Mouse (Mus musculus) embryonic facial prominence, embryonic 12.5 days (tissue): ENCODE results near the gene Tgfbr3. TPM values are rescaled to one million over a fixed set of nuclear protein-coding genes. Genes with fewer than 3 reads are reported as not detected.

Experiments used
- ATAC-seq: fragments of 200-750 bp; cut with Nextera tagmentation; 2 replicates; pipeline ENCODE4 v1.8.0; 2017; ENCODE audit not compliant: insufficient number of reproducible peaks, insufficient read depth, low FRiP score, low TSS enrichment
- H3K27ac ChIP-seq: fragments of 300-500 bp; sonication (generic); 2 replicates; pipeline ENCODE4 v1.5.1; 2016; ENCODE audit warnings: mild to moderate bottlenecking
- H3K27me3 ChIP-seq: fragments of 300-500 bp; sonication (generic); 2 replicates; pipeline ENCODE4 v1.6.1; 2016; ENCODE audit warnings: mild to moderate bottlenecking, moderate library complexity
- H3K36me3 ChIP-seq: fragments of 300-500 bp; sonication (generic); 2 replicates; pipeline ENCODE4 v1.6.1; 2016; ENCODE audit warnings: mild to moderate bottlenecking
- H3K4me1 ChIP-seq: fragments of 300-500 bp; sonication (generic); 2 replicates; pipeline ENCODE4 v1.6.1; 2016
- H3K4me2 ChIP-seq: fragments of 300-500 bp; sonication (generic); replicated peaks from 2 replicates; pipeline ENCODE4 v1.6.1; 2016; ENCODE audit warnings: mild to moderate bottlenecking, moderate library complexity
- H3K4me3 ChIP-seq: fragments of 300-500 bp; sonication (generic); 2 replicates; pipeline ENCODE4 v1.5.1; 2016; ENCODE audit warnings: mild to moderate bottlenecking
- H3K9ac ChIP-seq: fragments of 300-500 bp; sonication (generic); 2 replicates; pipeline ENCODE4 v1.6.1; 2016; ENCODE audit warnings: mild to moderate bottlenecking, moderate library complexity
- H3K9me3 ChIP-seq: fragments of 300-500 bp; sonication (generic); 2 replicates; pipeline ENCODE4 v1.6.1; 2016; ENCODE audit warnings: mild to moderate bottlenecking, moderate library complexity
- WGBS: fragments of 180-500 bp; shearing (Covaris S2); methylation state at CpG from one replicate; pipeline ENCODE4 v1.1.7; 2016; 5-methylcytosine and 5-hydroxymethylcytosine counted together
- polyA plus RNA-seq: library from polyadenylated mRNA; unstranded; fragments of >200 nt; fragmentation: Nextera tagmentation; extraction: Ambion mirVana; gene quantifications from 2 replicates; pipeline ENCODE4 v1.2.1, GENCODE M21; 2016

Gene Tgfbr3
- polyA plus RNA-seq, 1 experiment from 2014 or later = 25.3 TPM

DNA sequence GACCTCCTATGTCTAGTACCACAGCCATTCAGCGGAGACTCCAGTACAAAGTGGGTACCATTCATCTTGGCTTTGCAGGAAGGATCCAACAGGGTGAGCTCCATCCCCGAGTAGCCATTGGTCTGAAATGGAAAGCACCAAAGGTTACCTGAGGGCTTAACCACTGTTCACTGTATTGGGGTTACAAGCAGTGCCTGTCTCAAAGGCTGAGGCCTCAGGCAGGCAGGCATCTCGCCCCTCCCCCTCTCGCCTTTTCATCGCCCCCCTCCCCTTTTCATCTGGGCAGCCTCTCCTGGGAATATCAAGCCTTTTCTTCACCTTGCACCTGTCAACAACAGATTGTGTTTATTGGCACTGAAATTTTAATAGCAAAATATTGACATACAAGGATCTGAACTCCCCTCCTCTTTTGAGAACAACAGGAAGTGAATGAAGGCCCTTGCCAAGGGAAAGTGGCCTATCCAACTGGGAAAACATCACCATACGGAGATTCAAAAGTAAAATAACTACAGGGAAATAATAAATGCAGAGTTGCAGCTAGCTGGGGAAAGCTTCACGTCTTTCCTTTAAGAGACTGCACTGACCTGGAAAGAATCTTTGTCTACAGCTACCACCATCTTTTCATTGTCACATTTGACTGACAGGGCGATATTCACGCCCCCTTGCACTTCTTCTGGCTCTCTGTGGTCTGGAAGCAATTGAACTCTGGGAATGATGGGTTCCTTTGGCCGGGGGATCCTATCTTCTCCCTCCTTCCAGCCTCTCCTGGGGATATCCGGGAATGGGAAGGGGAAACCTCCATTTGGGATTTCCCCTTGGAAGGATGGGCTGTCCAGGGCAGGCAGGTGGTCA is 149.4 kb downstream of the Tgfbr3 start:
- H3K4me1 ChIP-seq = 0 out of 2 replicates have a peak, but pooled peaks cover 2% of the 10 kb centered on the region
- peaks cover 40% of the 10 kb centered on the region for H3K36me3 ChIP-seq
- H3K9me3 ChIP-seq = no peaks in the 10 kb centered on the region
- 67% methylated on average over 11 of the region's 11 CpGs for WGBS
- no peak overlapping the region for H3K27ac ChIP-seq
- ATAC-seq = no peak
- no peaks in the 10 kb centered on the region for H3K27me3 ChIP-seq
- H3K4me3 ChIP-seq = no peak overlapping the region
- H3K9ac ChIP-seq = no peak overlapping the region
- H3K4me2 ChIP-seq = no peak overlapping the region

DNA sequence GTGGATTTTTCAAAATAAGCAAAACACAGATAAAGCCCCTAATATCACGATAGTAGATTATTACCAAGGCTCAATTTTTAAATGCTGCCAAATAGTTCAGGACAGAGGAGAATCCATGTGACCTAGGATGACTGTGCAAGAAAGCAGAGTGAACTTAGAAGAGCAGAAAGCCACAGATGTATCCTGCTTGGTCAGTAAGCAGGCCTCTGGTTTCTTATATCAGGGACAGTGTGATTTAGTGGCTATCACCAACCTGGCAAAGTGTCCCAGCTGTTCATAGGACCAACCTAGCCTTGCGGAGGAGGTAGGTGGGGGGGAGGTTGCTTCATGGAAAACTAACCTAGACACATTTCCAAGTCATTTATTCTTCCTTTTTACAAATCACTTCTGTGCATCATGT is 156.1 kb downstream of the Tgfbr3 start:
- H3K9me3 ChIP-seq = no peaks in the 10 kb centered on the region
- peaks cover 9% of the 10 kb centered on the region; the same call in 1 of the 2 replicates for H3K4me1 ChIP-seq
- no peak overlapping the region for H3K4me3 ChIP-seq
- no peaks in the 10 kb centered on the region for H3K27me3 ChIP-seq
- peaks cover 61% of the 10 kb centered on the region for H3K36me3 ChIP-seq
- no peak overlapping the region for H3K9ac ChIP-seq
- ATAC-seq = no peak
- no peak overlapping the region for H3K4me2 ChIP-seq
- WGBS = 91% methylated on average over 2 of the region's 2 CpGs
- H3K27ac ChIP-seq = no peak overlapping the region

DNA sequence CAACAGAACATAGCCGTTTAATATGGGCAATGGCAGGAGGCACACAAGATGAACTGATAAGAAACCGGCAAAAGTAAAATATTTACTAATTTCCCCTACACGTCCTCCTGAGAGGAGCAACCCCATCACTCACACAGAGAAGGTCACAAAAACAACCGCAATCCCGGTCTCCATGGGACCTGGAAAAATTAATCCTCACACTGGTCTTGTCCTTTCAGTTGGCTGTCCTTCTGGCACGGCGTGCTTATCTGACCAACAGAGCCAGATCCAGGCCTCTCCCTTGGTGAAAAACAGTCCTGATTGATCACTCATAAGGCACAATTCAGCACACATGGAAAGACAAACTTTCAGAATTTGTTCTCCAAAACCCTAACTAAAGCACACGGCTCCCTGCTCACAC is 157.2 kb downstream of the Tgfbr3 start:
- Histone ChIP-seq H3K27ac (no peak overlapping the region), H3K4me1 (peaks cover 9% of the 10 kb centered on the region; the same call in 1 of the 2 replicates), H3K27me3 (no peaks in the 10 kb centered on the region), H3K9me3 (no peaks in the 10 kb centered on the region), H3K4me3 (no peak overlapping the region), H3K9ac (no peak overlapping the region), H3K36me3 (peaks cover 62% of the 10 kb centered on the region), H3K4me2 (no peak overlapping the region)
- ATAC-seq = no peak
- WGBS = 67% methylated on average over 8 of the region's 8 CpGs

DNA sequence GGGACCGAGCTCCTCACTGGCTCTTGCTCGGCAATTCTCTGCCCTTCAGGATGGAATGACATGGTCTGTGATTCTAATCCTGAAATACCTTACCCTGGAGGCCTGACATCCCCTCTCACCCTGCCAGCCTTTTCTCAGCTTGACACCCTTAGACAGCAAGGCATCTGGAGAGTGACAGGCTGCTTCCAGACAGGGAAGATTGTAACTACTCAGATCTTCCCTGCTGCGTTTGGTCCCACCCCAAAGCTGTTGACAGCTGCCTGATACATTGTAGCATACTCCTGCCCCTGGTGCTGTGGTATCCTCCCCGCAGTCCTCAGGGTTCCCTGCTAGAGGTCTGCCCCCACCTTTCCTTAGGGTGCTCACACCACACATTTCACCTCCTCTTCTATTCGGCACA is 160.1 kb downstream of the Tgfbr3 start:
- Histone ChIP-seq H3K4me3 (no peak overlapping the region), H3K36me3 (peaks cover 43% of the 10 kb centered on the region), H3K9ac (no peak overlapping the region), H3K27ac (no peak overlapping the region), H3K4me2 (no peak overlapping the region), H3K27me3 (no peaks in the 10 kb centered on the region), H3K9me3 (no peaks in the 10 kb centered on the region), H3K4me1 (peaks cover 31% of the 10 kb centered on the region)
- ATAC-seq = no peak
- 56% methylated on average over 5 of the region's 5 CpGs for WGBS

DNA sequence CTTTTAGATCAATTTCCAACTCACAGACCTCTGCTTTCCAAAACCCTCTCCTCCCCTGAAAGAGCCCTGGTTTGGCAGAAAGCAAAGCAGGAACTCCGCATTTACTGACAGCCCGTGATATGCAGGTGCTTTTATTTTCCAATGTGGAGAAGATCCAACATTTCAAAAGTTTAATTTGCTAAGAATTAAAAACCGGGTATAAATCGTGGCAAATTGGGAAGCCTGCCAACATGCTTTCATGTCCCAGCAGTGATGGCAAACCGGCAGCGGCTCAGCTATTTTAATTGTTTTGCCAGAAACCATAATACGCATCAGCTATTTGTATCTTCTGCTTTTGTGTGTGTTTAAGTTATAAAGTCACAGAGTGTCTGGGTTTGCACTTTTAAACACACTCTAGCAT is 162.9 kb downstream of the Tgfbr3 start:
- H3K4me1 ChIP-seq = peaks cover 44% of the 10 kb centered on the region
- 64% methylated on average over 7 of the region's 7 CpGs for WGBS

DNA sequence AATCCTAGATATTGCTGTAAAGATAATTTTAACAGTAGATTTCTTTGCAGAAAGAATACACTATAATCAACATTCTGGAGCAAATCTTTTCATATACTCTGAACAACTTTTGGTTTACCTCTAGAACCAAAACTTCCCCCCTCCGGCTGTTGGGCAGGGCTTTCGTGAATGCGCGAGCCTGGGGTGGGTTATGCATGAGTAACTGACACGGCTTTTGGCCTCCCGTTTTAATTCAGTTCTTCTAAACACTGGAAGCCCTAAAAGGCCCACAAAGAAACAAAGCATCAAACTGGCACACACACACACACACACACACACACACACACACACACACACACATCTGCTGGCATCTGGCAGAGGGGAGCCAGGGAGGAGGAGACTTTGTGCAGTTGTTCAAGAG is 164.3 kb downstream of the Tgfbr3 start:
- Histone ChIP-seq H3K4me1 (peaks cover 48% of the 10 kb centered on the region), H3K4me3 (no peak overlapping the region), H3K27me3 (no peaks in the 10 kb centered on the region), H3K4me2 (no peak overlapping the region), H3K36me3 (peaks cover 24% of the 10 kb centered on the region), H3K9me3 (no peaks in the 10 kb centered on the region), H3K27ac (0 out of 2 replicates have a peak overlapping the region, but pooled peaks have one; percentile 12), H3K9ac (no peak overlapping the region)
- 60% methylated on average over 6 of the region's 6 CpGs for WGBS
- ATAC-seq = no peak

More for the DNA sequence above, 162.9 kb downstream of the Tgfbr3 start:
- H3K4me2 ChIP-seq = no peak overlapping the region
- peaks cover 30% of the 10 kb centered on the region for H3K36me3 ChIP-seq
- H3K27me3 ChIP-seq = no peaks in the 10 kb centered on the region
- H3K9me3 ChIP-seq = no peaks in the 10 kb centered on the region
- no peak overlapping the region for H3K27ac ChIP-seq
- H3K9ac ChIP-seq = no peak overlapping the region
- H3K4me3 ChIP-seq = no peak overlapping the region
- no peak for ATAC-seq

DNA sequence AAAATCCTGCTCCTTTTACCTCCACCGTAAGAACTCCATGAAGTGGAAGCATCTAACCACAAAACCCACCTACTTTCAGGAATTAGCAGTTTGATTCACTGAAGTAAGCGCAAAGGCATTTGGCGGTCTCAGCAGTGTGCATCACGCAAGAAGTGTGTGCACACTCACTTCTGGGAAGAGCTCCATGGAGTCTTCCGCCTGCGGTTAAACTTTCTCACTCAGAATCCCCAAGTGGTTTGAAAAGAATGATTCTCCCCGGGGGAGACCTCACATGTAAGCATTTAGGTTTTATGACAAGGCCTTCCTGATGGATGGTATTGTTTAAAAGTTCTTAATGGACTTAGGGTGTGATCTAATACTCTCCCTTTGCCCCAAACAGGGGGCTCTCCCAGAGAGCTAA is 164.9 kb downstream of the Tgfbr3 start:
- H3K4me1 ChIP-seq = peaks cover 48% of the 10 kb centered on the region

DNA sequence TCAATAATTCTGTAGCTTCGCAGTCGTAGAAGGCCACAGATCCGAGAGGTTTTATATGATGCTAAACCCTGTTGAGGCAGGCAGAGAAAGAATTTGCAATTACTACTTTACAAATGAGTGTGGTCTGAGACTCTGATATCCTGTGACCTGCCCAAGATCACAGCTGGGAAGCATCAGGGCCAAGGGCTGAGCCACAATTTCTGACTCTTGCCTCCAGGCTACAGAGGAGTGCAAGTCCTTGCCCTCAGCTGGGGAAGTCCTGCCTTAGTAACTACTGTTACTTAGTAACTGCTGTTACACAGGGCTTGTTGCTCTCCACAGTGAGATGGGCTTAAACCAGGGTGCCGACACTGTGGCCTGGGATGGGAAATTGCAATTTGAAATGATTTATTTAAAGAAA is 166.8 kb downstream of the Tgfbr3 start:
- WGBS = 51% methylated on average over 4 of the region's 4 CpGs
- Histone ChIP-seq H3K27ac (no peak overlapping the region), H3K9ac (no peak overlapping the region), H3K4me1 (peaks cover 43% of the 10 kb centered on the region), H3K4me2 (no peak overlapping the region), H3K9me3 (no peaks in the 10 kb centered on the region), H3K27me3 (no peaks in the 10 kb centered on the region), H3K36me3 (peaks cover 8% of the 10 kb centered on the region), H3K4me3 (no peak overlapping the region)
- ATAC-seq = no peak

More for the DNA sequence above, 164.9 kb downstream of the Tgfbr3 start:
- H3K4me2 ChIP-seq = no peak overlapping the region
- peaks cover 19% of the 10 kb centered on the region for H3K36me3 ChIP-seq
- no peak overlapping the region for H3K4me3 ChIP-seq
- no peaks in the 10 kb centered on the region for H3K9me3 ChIP-seq
- H3K27me3 ChIP-seq = no peaks in the 10 kb centered on the region
- no peak overlapping the region for H3K9ac ChIP-seq
- 58% methylated on average over 7 of the region's 7 CpGs for WGBS
- H3K27ac ChIP-seq = peak overlapping the region; percentile 38; the same call in 1 of the 2 replicates
- no peak for ATAC-seq

DNA sequence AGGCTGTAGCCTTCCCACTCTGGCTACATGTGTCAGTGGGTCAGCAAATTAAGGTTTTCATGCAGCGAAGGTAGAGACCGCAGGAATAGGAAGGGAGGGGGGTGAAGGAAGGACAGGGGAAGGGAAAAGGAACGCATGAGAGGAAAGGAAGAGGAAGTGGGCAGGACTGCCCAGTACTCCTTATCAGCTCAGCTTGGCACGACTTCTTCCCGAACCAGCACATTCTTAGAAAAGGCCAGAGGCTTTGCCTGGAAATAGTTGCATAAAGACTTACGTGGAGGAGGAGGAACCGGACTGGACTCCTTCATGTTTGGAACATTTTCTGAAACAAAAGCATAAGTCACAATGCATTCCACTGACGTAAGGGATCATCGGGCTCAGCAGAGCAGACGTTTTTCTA is 168.3 kb downstream of the Tgfbr3 start:
- Histone ChIP-seq H3K36me3 (peaks cover 14% of the 10 kb centered on the region; the same call in 1 of the 2 replicates), H3K4me1 (peaks cover 36% of the 10 kb centered on the region), H3K9ac (no peak overlapping the region), H3K27me3 (no peaks in the 10 kb centered on the region), H3K27ac (no peak overlapping the region), H3K4me3 (no peak overlapping the region), H3K9me3 (no peaks in the 10 kb centered on the region), H3K4me2 (no peak overlapping the region)
- WGBS = 62% methylated on average over 10 of the region's 10 CpGs
- ATAC-seq = no peak

DNA sequence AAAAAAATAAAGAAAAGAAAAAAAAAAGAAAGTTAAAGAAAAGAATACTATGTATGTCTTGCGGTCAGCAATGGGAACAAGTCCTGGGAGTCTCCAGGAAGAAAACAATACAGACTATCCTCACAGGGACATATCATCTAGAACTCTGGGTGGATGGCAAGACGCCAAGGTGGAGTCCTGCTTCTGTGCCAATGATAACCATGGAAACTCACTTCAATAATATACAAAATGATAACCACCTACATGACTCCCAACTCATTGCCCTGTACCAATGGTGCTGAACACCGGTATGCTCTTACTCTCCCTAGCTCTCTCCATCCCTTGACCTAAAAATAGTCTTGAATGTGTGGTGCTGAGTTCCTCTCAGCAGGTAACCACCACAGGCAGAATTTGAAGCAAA is 168.8 kb downstream of the Tgfbr3 start:
- H3K27me3 ChIP-seq = no peaks in the 10 kb centered on the region
- H3K36me3 ChIP-seq = peaks cover 14% of the 10 kb centered on the region; the same call in 1 of the 2 replicates
- H3K9ac ChIP-seq = no peak overlapping the region
- H3K9me3 ChIP-seq = no peaks in the 10 kb centered on the region
- ATAC-seq = no peak
- 86% methylated on average over 3 of the region's 3 CpGs for WGBS
- no peak overlapping the region for H3K27ac ChIP-seq
- no peak overlapping the region for H3K4me3 ChIP-seq
- no peak overlapping the region for H3K4me2 ChIP-seq
- H3K4me1 ChIP-seq = peaks cover 33% of the 10 kb centered on the region

DNA sequence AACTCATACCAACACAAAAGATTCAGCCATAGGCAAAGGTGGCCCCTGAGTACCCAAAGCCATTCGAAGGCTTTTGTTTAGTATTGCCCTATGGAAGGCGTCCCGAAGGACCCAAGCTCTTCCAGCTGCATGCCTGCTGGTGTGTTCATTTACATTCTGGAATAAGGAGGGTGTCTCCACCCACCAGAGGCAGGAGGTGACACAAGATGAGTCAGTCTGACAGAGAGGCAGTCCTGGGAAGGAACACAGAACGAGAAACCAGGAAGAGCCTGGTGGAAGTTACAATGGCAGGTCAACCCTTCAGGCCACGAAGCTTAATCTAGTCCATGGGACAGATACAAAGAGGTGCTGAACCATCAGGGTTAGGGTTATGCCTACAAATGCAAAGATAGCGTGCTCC is 169.5 kb downstream of the Tgfbr3 start:
- Histone ChIP-seq H3K36me3 (peaks cover 18% of the 10 kb centered on the region), H3K27me3 (no peaks in the 10 kb centered on the region), H3K4me1 (peaks cover 27% of the 10 kb centered on the region), H3K4me2 (no peak overlapping the region), H3K9ac (no peak overlapping the region), H3K27ac (no peak overlapping the region), H3K9me3 (no peaks in the 10 kb centered on the region), H3K4me3 (no peak overlapping the region)
- ATAC-seq = no peak
- 66% methylated on average over 6 of the region's 6 CpGs for WGBS

DNA sequence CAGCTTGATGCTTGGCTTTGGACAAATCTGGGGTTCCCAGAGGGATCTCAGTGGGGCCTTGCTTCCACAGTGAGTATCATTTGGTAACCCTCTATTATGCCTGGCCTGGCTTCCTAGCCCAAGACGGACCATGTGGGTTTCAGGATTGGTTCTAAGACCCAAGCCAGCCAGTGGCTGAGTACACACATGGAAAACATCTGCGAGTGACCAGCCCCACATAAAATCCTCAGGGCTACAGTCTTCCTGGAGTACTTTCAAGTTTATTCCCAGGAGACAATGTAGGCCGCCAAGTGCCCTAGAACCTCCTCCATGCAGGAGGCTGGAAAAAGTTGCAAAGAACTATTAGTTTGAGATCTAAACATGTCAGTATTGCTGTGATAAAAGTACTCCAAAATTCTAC is 172.6 kb downstream of the Tgfbr3 start:
- 66% methylated on average over 3 of the region's 3 CpGs for whole genome bisulfite sequencing
- ATAC-seq = no peak
- H3K4me3 ChIP-seq = no peak overlapping the region
- H3K27ac ChIP-seq = no peak overlapping the region
- no peaks in the 10 kb centered on the region for H3K27me3 ChIP-seq
- no peaks in the 10 kb centered on the region for H3K9me3 ChIP-seq
- no peak overlapping the region for H3K9ac ChIP-seq
- no peak overlapping the region for H3K4me2 ChIP-seq
- peaks cover 25% of the 10 kb centered on the region for H3K36me3 ChIP-seq
- peaks cover 10% of the 10 kb centered on the region for H3K4me1 ChIP-seq
